Mouse (Mus musculus) hindbrain, embryonic 12.5 days (tissue): Measurements from ENCODE around the gene Gbx2. TPM values are rescaled to one million over a fixed set of nuclear protein-coding genes. Genes with fewer than 3 reads are reported as not detected.

Experiments used
- ATAC-seq: fragments of 200-750 bp; cut with Nextera tagmentation; 2 replicates; pipeline ENCODE4 v1.8.0; 2017; ENCODE audit warnings: moderate TSS enrichment; ENCODE audit not compliant: low FRiP score
- H3K27ac ChIP-seq: fragments of 300-500 bp; sonication (generic); 2 replicates; pipeline ENCODE4 v1.5.1; 2016; ENCODE audit warnings: mild to moderate bottlenecking
- H3K27me3 ChIP-seq: fragments of 300-500 bp; sonication (generic); 2 replicates; pipeline ENCODE4 v1.6.1; 2016; ENCODE audit warnings: mild to moderate bottlenecking
- H3K36me3 ChIP-seq: fragments of 300-500 bp; sonication (generic); 2 replicates; pipeline ENCODE4 v1.6.1; 2016; ENCODE audit warnings: mild to moderate bottlenecking
- H3K4me1 ChIP-seq: fragments of 300-500 bp; sonication (generic); 2 replicates; pipeline ENCODE4 v1.6.1; 2016
- H3K4me2 ChIP-seq: fragments of 300-500 bp; sonication (generic); replicated peaks from 2 replicates; pipeline ENCODE4 v1.6.1; 2016; ENCODE audit warnings: mild to moderate bottlenecking
- H3K4me3 ChIP-seq: fragments of 300-500 bp; sonication (generic); 2 replicates; pipeline ENCODE4 v1.5.1; 2016; ENCODE audit warnings: mild to moderate bottlenecking
- H3K9ac ChIP-seq: fragments of 300-500 bp; sonication (generic); 2 replicates; pipeline ENCODE4 v1.6.1; 2016; ENCODE audit warnings: mild to moderate bottlenecking, moderate library complexity
- H3K9me3 ChIP-seq: fragments of 300-500 bp; sonication (generic); replicated peaks from 2 replicates; pipeline ENCODE4 v1.6.1; 2016; ENCODE audit warnings: mild to moderate bottlenecking
- WGBS: fragments of 180-500 bp; shearing (Covaris S2); methylation state at CpG from one replicate; pipeline ENCODE4 v1.1.7; 2016; 5-methylcytosine and 5-hydroxymethylcytosine counted together
- polyA plus RNA-seq: library from polyadenylated mRNA; unstranded; fragments of >200 nt; fragmentation: Nextera tagmentation; extraction: Ambion mirVana; gene quantifications from 2 replicates; pipeline ENCODE4 v1.2.1, GENCODE M21; 2016

Gene Gbx2
- polyA plus RNA-seq, 1 experiment from 2014 or later = 46.1 TPM

GRCm38 (mm10) chr1:89933786-89934185, 2.8 kb upstream of the Gbx2 start:
- Histone ChIP-seq H3K4me2 (peak overlapping the region; percentile 79), H3K9me3 (no peaks in the 10 kb centered on the region), H3K27me3 (peaks cover 85% of the 10 kb centered on the region), H3K4me1 (peaks cover 59% of the 10 kb centered on the region), H3K27ac (no peak overlapping the region), H3K4me3 (peak overlapping the region; percentile 4; the same call in 1 of the 2 replicates), H3K36me3 (no peaks in the 10 kb centered on the region), H3K9ac (no peak overlapping the region)
- WGBS = under 1% methylated on average over 21 of the region's 21 CpGs
- no peak for ATAC-seq

- Histone ChIP-seq H3K4me3 (peak overlapping the region; percentile 57; the same call in 1 of the 2 replicates), H3K9ac (no peak overlapping the region), H3K36me3 (no peaks in the 10 kb centered on the region), H3K27ac (peak overlapping the region; percentile 73), H3K9me3 (no peaks in the 10 kb centered on the region), H3K27me3 (peaks cover 88% of the 10 kb centered on the region), H3K4me2 (peak overlapping the region; percentile 79), H3K4me1 (peaks cover 63% of the 10 kb centered on the region)
- ATAC-seq = no peak
- 6% methylated on average over 6 of the region's 6 CpGs for WGBS
Observed at GRCm38 (mm10) chr1:89933028-89933427, 2.0 kb upstream of the Gbx2 start.

- ATAC-seq = no peak; the same call in 1 of the 2 replicates
- peak overlapping the region; percentile 57 for H3K4me3 ChIP-seq
- H3K27ac ChIP-seq = peak overlapping the region; percentile 73
Observed at GRCm38 (mm10) chr1:89932616-89933015, 1.6 kb upstream of the Gbx2 start.

GRCm38 (mm10) chr1:89932021-89932423, 1.0 kb upstream of the Gbx2 start:
- Histone ChIP-seq H3K9me3 (no peaks in the 10 kb centered on the region), H3K4me2 (peak overlapping the region; percentile 79), H3K9ac (peak overlapping the region; percentile 57), H3K4me3 (peak overlapping the region; percentile 57), H3K27ac (peak overlapping the region; percentile 73), H3K36me3 (no peaks in the 10 kb centered on the region), H3K4me1 (peaks cover 71% of the 10 kb centered on the region), H3K27me3 (peaks cover 86% of the 10 kb centered on the region)
- 1% methylated on average over 19 of the region's 19 CpGs for WGBS
- no peak for ATAC-seq

More at GRCm38 (mm10) chr1:89932616-89933015, 1.6 kb upstream of the Gbx2 start:
- Histone ChIP-seq H3K4me2 (peak overlapping the region; percentile 79), H3K4me1 (peaks cover 65% of the 10 kb centered on the region), H3K27me3 (peaks cover 86% of the 10 kb centered on the region), H3K9ac (no peak overlapping the region), H3K9me3 (no peaks in the 10 kb centered on the region), H3K36me3 (no peaks in the 10 kb centered on the region)
- WGBS = 1% methylated on average over 16 of the region's 16 CpGs

- Histone ChIP-seq H3K9ac (peak overlapping the region; percentile 74), H3K4me1 (peaks cover 74% of the 10 kb centered on the region), H3K27me3 (peaks cover 86% of the 10 kb centered on the region), H3K27ac (peak overlapping the region; percentile 82), H3K4me3 (peak overlapping the region; percentile 57), H3K36me3 (no peaks in the 10 kb centered on the region), H3K4me2 (peak overlapping the region; percentile 79), H3K9me3 (no peaks in the 10 kb centered on the region)
- 0 out of 2 replicates have a peak, but pooled peaks have one; percentile 23 for ATAC-seq
- WGBS = 0% methylated on average over 40 of the region's 45 CpGs
Observed at GRCm38 (mm10) chr1:89930551-89930950, 428 bp downstream of the Gbx2 start.

GRCm38 (mm10) chr1:89929721-89930505, 1.1 kb downstream of the Gbx2 start:
- H3K4me2 ChIP-seq = peak overlapping the region; percentile 79
- no peaks in the 10 kb centered on the region for H3K36me3 ChIP-seq
- no peaks in the 10 kb centered on the region for H3K9me3 ChIP-seq
- peak overlapping the region; percentile 74 for H3K9ac ChIP-seq
- ATAC-seq = no peak
- H3K4me1 ChIP-seq = peaks cover 75% of the 10 kb centered on the region
- peaks cover 86% of the 10 kb centered on the region for H3K27me3 ChIP-seq
- WGBS = under 1% methylated on average over 55 of the region's 55 CpGs
- peak overlapping the region; percentile 57 for H3K4me3 ChIP-seq
- H3K27ac ChIP-seq = peak overlapping the region; percentile 82

GRCm38 (mm10) chr1:89929181-89929580, 1.8 kb downstream of the Gbx2 start:
- H3K4me3 ChIP-seq = peak overlapping the region; percentile 57
- H3K4me1 ChIP-seq = peaks cover 81% of the 10 kb centered on the region
- 0% methylated on average over 6 of the region's 6 CpGs for WGBS
- no peaks in the 10 kb centered on the region for H3K36me3 ChIP-seq
- H3K4me2 ChIP-seq = peak overlapping the region; percentile 79
- ATAC-seq = no peak
- peak overlapping the region; percentile 48; the same call in 1 of the 2 replicates for H3K27ac ChIP-seq
- peak overlapping the region; percentile 74 for H3K9ac ChIP-seq
- H3K27me3 ChIP-seq = peaks cover 89% of the 10 kb centered on the region
- no peaks in the 10 kb centered on the region for H3K9me3 ChIP-seq

- peaks cover 81% of the 10 kb centered on the region for H3K4me1 ChIP-seq
- no peak for ATAC-seq
- H3K9ac ChIP-seq = peak overlapping the region; percentile 74
- H3K4me3 ChIP-seq = peak overlapping the region; percentile 57
- H3K27me3 ChIP-seq = peaks cover 89% of the 10 kb centered on the region
- peak overlapping the region; percentile 48 for H3K27ac ChIP-seq
- WGBS = 4% methylated on average over 25 of the region's 25 CpGs
- no peaks in the 10 kb centered on the region for H3K9me3 ChIP-seq
- H3K36me3 ChIP-seq = no peaks in the 10 kb centered on the region
- H3K4me2 ChIP-seq = peak overlapping the region; percentile 79
Observed at GRCm38 (mm10) chr1:89928676-89929075, 2.3 kb downstream of the Gbx2 start.

GRCm38 (mm10) chr1:89927061-89927661, 3.8 kb downstream of the Gbx2 start:
- Histone ChIP-seq H3K4me3 (peak overlapping the region; percentile 57), H3K9ac (peak overlapping the region; percentile 62), H3K36me3 (no peaks in the 10 kb centered on the region), H3K9me3 (no peaks in the 10 kb centered on the region), H3K4me1 (peaks cover 88% of the 10 kb centered on the region), H3K4me2 (peak overlapping the region; percentile 79), H3K27me3 (peaks cover 99% of the 10 kb centered on the region), H3K27ac (peak overlapping the region; percentile 32; the same call in 1 of the 2 replicates)
- ATAC-seq = no peak
- 3% methylated on average over 36 of the region's 36 CpGs for WGBS

- H3K4me1 ChIP-seq = peaks cover 88% of the 10 kb centered on the region
- peaks cover 99% of the 10 kb centered on the region for H3K27me3 ChIP-seq
- no peaks in the 10 kb centered on the region for H3K36me3 ChIP-seq
- H3K4me3 ChIP-seq = peak overlapping the region; percentile 57
- no peaks in the 10 kb centered on the region for H3K9me3 ChIP-seq
- H3K27ac ChIP-seq = peak overlapping the region; percentile 32; the same call in 1 of the 2 replicates
- H3K4me2 ChIP-seq = peak overlapping the region; percentile 79
- ATAC-seq = no peak
- peak overlapping the region; percentile 62 for H3K9ac ChIP-seq
- WGBS = 11% methylated on average over 9 of the region's 9 CpGs
Observed at GRCm38 (mm10) chr1:89926583-89927060, 4.4 kb downstream of the Gbx2 start.

GRCm38 (mm10) chr1:89925501-89926190, 5.3 kb downstream of the Gbx2 start:
- 11% methylated on average over 12 of the region's 12 CpGs for WGBS
- peak; percentile 39 for ATAC-seq
- Histone ChIP-seq H3K36me3 (no peaks in the 10 kb centered on the region), H3K4me3 (peak overlapping the region; percentile 57; the same call in 1 of the 2 replicates), H3K9ac (peak overlapping the region; percentile 27; the same call in 1 of the 2 replicates), H3K4me1 (peaks cover 80% of the 10 kb centered on the region), H3K27me3 (peaks cover 99% of the 10 kb centered on the region), H3K9me3 (no peaks in the 10 kb centered on the region), H3K27ac (peak overlapping the region; percentile 55), H3K4me2 (peak overlapping the region; percentile 79)
